Mouse (Mus musculus): ENCODE results near the gene Pomgnt1.

The Pomgnt1 gene

GRCm38 (mm10) chr4:116123602-116124519 is at the start of gene Pomgnt1, which contains the start of gene Rad54l:
Gene Pomgnt1, plus strand, starts transcription at chr4:116123840.
Gene Rad54l, minus strand, starts transcription at chr4:116123690.
- peak; percentile 67 to 79 for DNase-seq (ENCODE audit: low spot score in 2 of 2)

- DNase-seq (ENCODE audit: low spot score in 2 of 2), result no peak
Observed at GRCm38 (mm10) chr4:116074145-116074675, 49.4 kb upstream of the Pomgnt1 start.

- peak; percentile 93 to 94 for DNase-seq (ENCODE audit: low spot score in 2 of 2)
Observed at GRCm38 (mm10) chr4:116074861-116075620, 48.6 kb upstream of the Pomgnt1 start, which contains the start of the genes Uqcrh and Lrrc41. Gene Uqcrh, minus strand, starts transcription at chr4:116075071. Gene Lrrc41, plus strand, starts transcription at chr4:116075269.

- peak; percentile 42 to 71 for DNase-seq (ENCODE audit: low spot score in 2 of 2)
Observed at GRCm38 (mm10) chr4:116075631-116076368, 47.8 kb upstream of the Pomgnt1 start.

- DNase-seq (ENCODE audit: low spot score in 2 of 2), result peak in 1 of 2 experiments; percentile 46
Observed at GRCm38 (mm10) chr4:116076369-116077231, 47.0 kb upstream of the Pomgnt1 start.

GRCm38 (mm10) chr4:116077240-116078095 is 46.2 kb upstream of the Pomgnt1 start:
- DNase-seq (ENCODE audit: low spot score in 2 of 2), result no peak

- DNase-seq (ENCODE audit: low spot score in 2 of 2), result no peak
Observed at GRCm38 (mm10) chr4:116088510-116089249, 35.0 kb upstream of the Pomgnt1 start.

- no peak for DNase-seq (ENCODE audit: low spot score in 2 of 2)
Observed at GRCm38 (mm10) chr4:116096291-116096690, 27.3 kb upstream of the Pomgnt1 start.

- DNase-seq (ENCODE audit: low spot score in 2 of 2), result no peak
Observed at GRCm38 (mm10) chr4:116097211-116097610, 26.4 kb upstream of the Pomgnt1 start.

GRCm38 (mm10) chr4:116100959-116101358 is 22.7 kb upstream of the Pomgnt1 start:
- no peak for DNase-seq (ENCODE audit: low spot score in 2 of 2)

- DNase-seq (ENCODE audit: low spot score in 2 of 2), result no peak
Observed at GRCm38 (mm10) chr4:116105278-116105677, 18.4 kb upstream of the Pomgnt1 start.

GRCm38 (mm10) chr4:116110695-116111094 is 12.9 kb upstream of the Pomgnt1 start:
- no peak for DNase-seq (ENCODE audit: low spot score in 2 of 2)

- DNase-seq (ENCODE audit: low spot score in 2 of 2), result no peak
Observed at GRCm38 (mm10) chr4:116111486-116111885, 12.2 kb upstream of the Pomgnt1 start.

GRCm38 (mm10) chr4:116122762-116123161 is 878 bp upstream of the Pomgnt1 start:
- DNase-seq (ENCODE audit: low spot score in 2 of 2), result no peak

- no peak for DNase-seq (ENCODE audit: low spot score in 2 of 2)
Observed at GRCm38 (mm10) chr4:116125803-116126386, 2.3 kb downstream of the Pomgnt1 start.

GRCm38 (mm10) chr4:116127956-116128355 is 4.3 kb downstream of the Pomgnt1 start:
- DNase-seq (ENCODE audit: low spot score in 2 of 2), result no peak

GRCm38 (mm10) chr4:116133126-116133525 is 9.5 kb downstream of the Pomgnt1 start:
- DNase-seq (ENCODE audit: low spot score in 2 of 2), result no peak

GRCm38 (mm10) chr4:116134990-116135389 is 11.3 kb downstream of the Pomgnt1 start:
- DNase-seq (ENCODE audit: low spot score in 2 of 2), result no peak

Data from frontal cortex, postnatal 10 days (tissue).